Mouse (Mus musculus): ENCODE data around the gene Slc27a2. TPM values are rescaled to one million over a fixed set of nuclear protein-coding genes. Genes with fewer than 3 reads are reported as not detected.

The Slc27a2 gene
- polyA plus RNA-seq (2012; rRNA removed; ENCODE audit: low replicate concordance) = 199 and 216 TPM in 2 replicates

DNA sequence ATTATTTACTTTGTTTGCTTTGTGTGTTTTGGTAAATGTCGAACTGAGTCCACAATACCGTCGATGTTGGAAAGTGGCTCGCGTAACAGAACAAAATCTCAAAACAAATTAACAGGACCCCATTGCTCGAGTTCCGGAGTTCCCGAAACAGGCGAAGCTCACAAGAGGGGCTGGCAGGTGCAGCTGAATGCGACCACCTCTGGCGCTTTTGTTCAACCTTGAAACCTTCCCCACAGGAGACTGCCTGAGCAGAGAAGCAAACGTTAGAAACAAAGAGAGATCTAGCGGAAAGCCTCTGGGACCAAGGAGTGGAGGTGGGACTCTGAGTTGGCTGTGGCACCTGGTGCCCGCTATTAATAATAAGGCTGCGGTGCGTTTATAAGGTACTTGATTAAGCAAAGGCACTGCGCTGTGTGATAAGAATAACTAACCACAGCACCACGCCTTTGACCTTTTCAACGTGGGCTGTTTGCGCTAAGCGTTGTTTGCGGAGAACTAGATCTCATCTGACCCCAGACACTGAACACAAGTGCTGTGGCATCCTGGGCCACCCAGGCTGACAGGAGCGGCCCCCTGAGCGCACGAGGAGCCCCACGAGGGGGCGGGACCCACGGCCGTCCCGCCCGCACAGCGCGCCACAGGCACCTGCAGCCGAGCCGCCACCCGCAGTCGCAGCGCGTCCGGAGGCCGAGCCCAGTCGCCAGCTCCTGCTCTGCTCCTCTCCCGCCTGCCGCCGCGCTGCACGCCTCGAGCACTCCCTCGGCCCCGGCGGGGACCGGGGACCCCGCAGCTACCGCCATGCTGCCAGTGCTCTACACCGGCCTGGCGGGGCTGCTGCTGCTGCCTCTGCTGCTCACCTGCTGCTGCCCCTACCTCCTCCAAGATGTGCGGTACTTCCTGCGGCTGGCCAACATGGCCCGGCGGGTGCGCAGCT lies at the start of gene Slc27a2:
Gene Slc27a2, plus strand, starts transcription at position 51 of the 934 bp plus-strand sequence.

DNA sequence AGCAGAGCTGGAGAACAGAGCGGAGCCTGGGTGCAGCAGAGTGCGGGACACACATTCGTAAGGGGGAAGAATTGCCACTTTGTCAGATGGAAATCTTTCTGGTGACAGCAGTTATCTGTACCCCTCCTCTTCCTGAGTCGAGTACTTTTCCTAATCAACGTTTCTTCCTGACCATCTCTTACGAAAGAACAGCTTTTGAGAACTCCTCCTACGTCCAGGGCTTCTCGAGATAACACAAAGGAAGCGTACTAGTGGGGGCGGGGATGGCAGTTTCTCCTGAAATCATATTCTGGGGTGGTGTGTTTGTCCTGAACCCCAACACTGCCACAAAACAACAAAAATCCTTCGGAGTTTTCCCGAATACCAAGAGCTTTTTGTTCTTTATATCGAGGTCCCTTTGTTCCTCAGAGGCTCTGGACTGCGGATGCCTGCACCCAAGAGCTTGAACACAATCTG lies 67.1 kb downstream of the Slc27a2 start, which contains the start of gene Hdc:
Gene Hdc, minus strand, starts transcription at position 51 of the 456 bp plus-strand sequence.

Other genes starting within 250 kb of the Slc27a2 start
- gene Atp8b4, start 51.7 kb upstream of the Slc27a2 start, polyA plus RNA-seq (2012; rRNA removed; ENCODE audit: low replicate concordance) = 0.02 and 0.05 TPM in 2 replicates
- 0.77 and 1.2 TPM in 2 replicates for gene Hdc, start 66.9 kb downstream of the Slc27a2 start, polyA plus RNA-seq (2012; rRNA removed; ENCODE audit: low replicate concordance)
- gene Gabpb1, start 123.9 kb downstream of the Slc27a2 start, polyA plus RNA-seq (2012; rRNA removed; ENCODE audit: low replicate concordance) = 1.7 and 2.0 TPM in 2 replicates
- 4.5 and 5.8 TPM in 2 replicates for gene Usp8, start 154.9 kb downstream of the Slc27a2 start, polyA plus RNA-seq (2012; rRNA removed; ENCODE audit: low replicate concordance)
- gene Usp50, start 231.1 kb downstream of the Slc27a2 start, polyA plus RNA-seq (2012; rRNA removed; ENCODE audit: low replicate concordance) = 0.27 and 0.31 TPM in 2 replicates